Mouse (Mus musculus) liver, postnatal 0 days (tissue): Measurements from ENCODE around the gene Tulp2. TPM values are rescaled to one million over a fixed set of nuclear protein-coding genes. Genes with fewer than 3 reads are reported as not detected.
A peak's percentile ranks its signal among the peaks of the same experiment; 100 is the strongest.
"Not testable (repeated sequence)": the region's sequence is repeated elsewhere in the genome, so short reads cannot be mapped to it uniquely, and the experiment has no call there.

ENCODE experiments used
- ATAC-seq: fragments of 200-750 bp; cut with Nextera tagmentation; 2 replicates; pipeline ENCODE4 v1.8.0; 2017; ENCODE audit warnings: mild to moderate bottlenecking, moderate library complexity
- DNase-seq: peaks from one replicate; pipeline ENCODE4 v3.0.0-alpha.2; 2016
- H3K27ac ChIP-seq: fragments of 300-500 bp; sonication (generic); 2 replicates; pipeline ENCODE4 v1.5.1; 2014; ENCODE audit warnings: antibody characterized with exemption, moderate library complexity, mild to moderate bottlenecking, low read depth
- H3K27me3 ChIP-seq: fragments of 300-500 bp; sonication (generic); 2 replicates; pipeline ENCODE4 v1.6.1; 2014; ENCODE audit warnings: low read length, control low read depth, mixed read lengths; ENCODE audit not compliant: insufficient read depth
- H3K36me3 ChIP-seq: fragments of 300-500 bp; sonication (generic); replicated peaks from 2 replicates; pipeline ENCODE4 v1.6.1; 2014; ENCODE audit warnings: mild to moderate bottlenecking, control low read depth, low read length, moderate library complexity, mixed read lengths; ENCODE audit not compliant: insufficient read depth
- H3K4me1 ChIP-seq: fragments of 300-500 bp; sonication (generic); 2 replicates; pipeline ENCODE4 v1.6.1; 2014; ENCODE audit warnings: antibody characterized with exemption, mild to moderate bottlenecking, control low read depth; ENCODE audit not compliant: insufficient read depth
- H3K4me2 ChIP-seq: fragments of 300-500 bp; sonication (generic); 2 replicates; pipeline ENCODE4 v1.6.1; 2014; ENCODE audit warnings: low read depth, mild to moderate bottlenecking, low read length, moderate library complexity, mixed read lengths
- H3K4me3 ChIP-seq: fragments of 300-500 bp; sonication (generic); 2 replicates; pipeline ENCODE4 v1.5.1; 2014; ENCODE audit warnings: low read depth, low read length
- H3K9ac ChIP-seq: fragments of 300-500 bp; sonication (generic); replicated peaks from 2 replicates; pipeline ENCODE4 v1.6.1; 2014; ENCODE audit warnings: mild to moderate bottlenecking, moderate library complexity
- H3K9me3 ChIP-seq: fragments of 300-500 bp; sonication (generic); 2 replicates; pipeline ENCODE4 v1.6.1; 2016; ENCODE audit warnings: mild to moderate bottlenecking, control low read depth, low read length, mixed read lengths
- CTCF ChIP-seq: sonication (generic); IDR thresholded peaks from 2 replicates; pipeline ENCODE4 v1.5.1; 2016; ENCODE audit warnings: antibody characterized with exemption, low read depth
- EP300 ChIP-seq: IDR thresholded peaks from 2 replicates; pipeline ENCODE4 v1.6.1; 2016; ENCODE audit warnings: antibody characterized with exemption, low read depth, mild to moderate bottlenecking
- WGBS: fragments of 180-500 bp; shearing (Covaris S2); extraction: QIAGEN DNeasy Blood & Tissue Kit; methylation state at CpG from one replicate; pipeline ENCODE4 v1.1.7; 2014; ENCODE audit not compliant: insufficient replicate concordance; 5-methylcytosine and 5-hydroxymethylcytosine counted together
- polyA plus RNA-seq: library from polyadenylated mRNA; unstranded; fragments of >200 nt; fragmentation: Nextera tagmentation; extraction: Ambion mirVana; gene quantifications from 2 replicates; pipeline ENCODE4 v1.2.1, GENCODE M21; 2015

The Tulp2 gene
- polyA plus RNA-seq, 1 experiment from 2014 or later: 0.22 TPM

GRCm38 (mm10) chr7:45462325-45462724, 19.4 kb upstream of the Tulp2 start:
- Histone ChIP-seq H3K27ac (no peak overlapping the region; the same call in 1 of the 2 replicates), H3K4me1 (peaks cover 42% of the 10 kb centered on the region), H3K9me3 (no peaks in the 10 kb centered on the region), H3K9ac (no peak overlapping the region), H3K4me2 (no peak overlapping the region), H3K4me3 (no peak overlapping the region), H3K36me3 (peaks cover 42% of the 10 kb centered on the region), H3K27me3 (no peaks in the 10 kb centered on the region)
- 80% methylated on average over 4 of the region's 4 CpGs for WGBS
- TF ChIP-seq CTCF (no peak), EP300 (no peak)
- ATAC-seq: no peak
- no peak for DNase-seq

DNA sequence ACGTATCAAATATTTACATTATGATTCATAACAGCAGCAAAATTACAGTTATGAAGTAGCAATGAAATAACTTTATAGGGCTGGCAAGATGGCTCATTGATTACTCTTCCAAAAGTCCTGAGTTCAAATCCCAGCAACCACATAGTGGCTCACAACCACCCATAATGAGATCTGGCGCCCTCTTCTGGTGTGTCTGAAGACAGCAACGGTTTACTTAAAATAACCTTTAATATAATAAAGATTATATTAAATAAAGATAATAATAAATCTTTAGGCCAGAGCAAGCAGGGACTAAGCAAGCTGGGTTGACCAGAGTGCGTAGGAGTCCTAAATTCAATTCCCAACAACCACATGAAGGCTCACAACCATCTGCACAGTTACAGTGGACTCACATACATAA, 18.8 kb upstream of the Tulp2 start:
- H3K36me3 ChIP-seq: peaks cover 37% of the 10 kb centered on the region
- peak; percentile 29 for TF ChIP-seq CTCF
- 73% methylated on average over 4 of the region's 4 CpGs for WGBS
- ATAC-seq, DNase-seq, H3K27me3 ChIP-seq, H3K27ac ChIP-seq, H3K9me3 ChIP-seq, H3K9ac ChIP-seq, H3K4me2 ChIP-seq, H3K4me3 ChIP-seq: not testable (repeated sequence)
- peaks cover 37% of the 10 kb centered on the region for H3K4me1 ChIP-seq

GRCm38 (mm10) chr7:45463987-45464778, 17.5 kb upstream of the Tulp2 start:
- Histone ChIP-seq H3K9ac (no peak overlapping the region), H3K4me2 (no peak overlapping the region), H3K36me3 (peaks cover 26% of the 10 kb centered on the region), H3K27ac (no peak overlapping the region; the same call in 1 of the 2 replicates), H3K4me3 (no peak overlapping the region), H3K4me1 (peaks cover 33% of the 10 kb centered on the region), H3K9me3 (no peaks in the 10 kb centered on the region), H3K27me3 (no peaks in the 10 kb centered on the region)
- DNase-seq (no peak), ATAC-seq (no peak)
- 89% methylated on average over 7 of the region's 7 CpGs for WGBS
- no peak for TF ChIP-seq CTCF
- TF ChIP-seq EP300: no peak

DNA sequence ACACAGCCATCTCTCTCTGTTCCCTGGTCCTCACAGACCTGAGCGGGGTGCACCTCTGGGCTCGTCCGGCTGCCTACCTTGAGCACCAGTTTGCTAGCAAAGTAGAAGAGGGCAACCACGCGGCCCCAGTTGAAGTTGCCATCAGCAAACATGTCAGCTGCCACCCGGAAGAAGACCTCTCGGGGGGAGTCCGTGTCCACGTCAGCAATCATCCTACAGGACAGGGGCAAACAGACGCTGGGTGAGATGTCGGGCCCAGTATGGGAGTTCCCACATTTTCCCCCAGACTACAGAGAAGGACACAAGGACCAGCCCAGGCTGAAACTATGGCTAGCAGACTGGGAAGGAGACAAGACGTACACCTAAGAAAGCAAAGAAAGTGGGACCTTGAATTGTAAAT, 16.6 kb upstream of the Tulp2 start:
- 93% methylated on average over 12 of the region's 12 CpGs for WGBS
- TF ChIP-seq CTCF (no peak), EP300 (no peak)
- H3K9ac ChIP-seq: no peak overlapping the region
- no peak for ATAC-seq
- H3K36me3 ChIP-seq: peaks cover 26% of the 10 kb centered on the region
- H3K9me3 ChIP-seq: no peaks in the 10 kb centered on the region
- H3K4me1 ChIP-seq: peaks cover 31% of the 10 kb centered on the region
- no peaks in the 10 kb centered on the region for H3K27me3 ChIP-seq
- no peak for DNase-seq
- H3K27ac ChIP-seq: no peak overlapping the region
- H3K4me3 ChIP-seq: no peak overlapping the region
- H3K4me2 ChIP-seq: peak overlapping the region; percentile 98; the same call in 1 of the 2 replicates

- H3K27me3 ChIP-seq: no peaks in the 10 kb centered on the region
- peak overlapping the region; percentile 98 for H3K4me2 ChIP-seq
- H3K36me3 ChIP-seq: peaks cover 26% of the 10 kb centered on the region
- DNase-seq: no peak
- no peak overlapping the region for H3K27ac ChIP-seq
- no peak for TF ChIP-seq EP300
- 0 out of 2 replicates have a peak, but pooled peaks have one; percentile 11 for TF ChIP-seq CTCF
- peaks cover 26% of the 10 kb centered on the region for H3K4me1 ChIP-seq
- no peak for ATAC-seq
- 65% methylated on average over 9 of the region's 9 CpGs for WGBS
- H3K4me3 ChIP-seq: peak overlapping the region; percentile 93
- peak overlapping the region; percentile 84 for H3K9ac ChIP-seq
- no peaks in the 10 kb centered on the region for H3K9me3 ChIP-seq
Measured at GRCm38 (mm10) chr7:45465549-45465948, 16.1 kb upstream of the Tulp2 start.

- peak; percentile 96 for DNase-seq
- under 1% methylated on average over 57 of the region's 58 CpGs for WGBS
- peaks cover 20% of the 10 kb centered on the region for H3K4me1 ChIP-seq
- H3K4me2 ChIP-seq: peak within 1 kb of the TSS; percentile 98
- peak within 1 kb of the TSS; percentile 58; the same call in 1 of the 2 replicates for H3K27ac ChIP-seq
- no peaks in the 10 kb centered on the region for H3K27me3 ChIP-seq
- H3K4me3 ChIP-seq: peak within 1 kb of the TSS; percentile 93
- no peaks in the 10 kb centered on the region for H3K9me3 ChIP-seq
- TF ChIP-seq EP300 (no peak), CTCF (no peak)
- peak; percentile 89 for ATAC-seq
- H3K9ac ChIP-seq: peak within 1 kb of the TSS; percentile 84
- H3K36me3 ChIP-seq: peaks cover 25% of the 10 kb centered on the region
Measured at GRCm38 (mm10) chr7:45466283-45467089, 15.2 kb upstream of the Tulp2 start, which contains the start of gene Bax. Bax (minus strand) TSS chr7:45466898.
